Mouse (Mus musculus) gastrocnemius, adult 18-20 months (tissue): ENCODE measurements around the gene Prph2. TPM values are rescaled to one million over a fixed set of nuclear protein-coding genes. Genes with fewer than 3 reads are reported as not detected.

Experiments used
- DNase-seq: peaks from one replicate; pipeline ENCODE4 v3.0.0; 2021; ENCODE audit warnings: low spot score
- total RNA-seq, 2 experiments: library from RNA; stranded (reverse); gene quantifications; 2 replicates each; pipeline ENCODE4 v1.2.3; 2021

Prph2 gene
- total RNA-seq, 2 experiments from 2014 or later = not detected

DNA sequence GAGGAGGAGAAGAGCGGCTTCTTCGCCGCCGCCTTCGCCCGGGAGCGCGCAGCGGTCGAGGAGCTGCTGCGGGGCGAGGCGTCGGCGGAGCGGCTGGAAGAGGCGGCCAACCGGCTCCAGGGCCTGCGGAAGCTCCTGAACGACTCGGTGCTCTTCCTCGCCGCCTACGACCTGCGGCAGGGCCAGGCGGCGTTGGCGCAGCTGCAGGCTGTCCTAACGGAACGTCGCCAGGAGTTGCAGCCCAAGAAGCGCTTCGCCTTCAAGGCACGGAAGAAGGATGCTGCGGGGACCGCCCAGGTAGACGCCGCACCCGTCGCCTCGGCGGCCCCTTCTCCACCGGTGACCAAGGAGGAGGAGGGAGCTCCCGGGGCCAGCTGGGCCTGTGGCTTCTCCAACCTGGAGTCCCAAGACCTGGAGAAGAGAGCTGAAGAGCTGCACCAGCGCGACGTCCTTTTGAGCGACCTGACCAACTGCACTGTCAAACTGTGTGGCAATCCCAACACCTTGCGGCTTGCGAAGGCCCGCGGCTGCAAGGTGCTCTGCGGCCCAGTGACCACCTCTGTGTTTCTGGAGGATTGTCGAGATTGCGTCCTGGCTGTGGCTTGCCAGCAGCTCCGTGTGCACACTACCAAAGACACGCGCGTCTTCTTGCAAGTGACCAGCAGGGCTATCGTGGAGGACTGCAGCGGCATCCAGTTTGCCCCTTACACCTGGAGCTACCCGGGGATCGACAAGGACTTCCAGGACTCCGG lies 19.2 kb upstream of the Prph2 start:
- peak; percentile 40 for DNase-seq

DNA sequence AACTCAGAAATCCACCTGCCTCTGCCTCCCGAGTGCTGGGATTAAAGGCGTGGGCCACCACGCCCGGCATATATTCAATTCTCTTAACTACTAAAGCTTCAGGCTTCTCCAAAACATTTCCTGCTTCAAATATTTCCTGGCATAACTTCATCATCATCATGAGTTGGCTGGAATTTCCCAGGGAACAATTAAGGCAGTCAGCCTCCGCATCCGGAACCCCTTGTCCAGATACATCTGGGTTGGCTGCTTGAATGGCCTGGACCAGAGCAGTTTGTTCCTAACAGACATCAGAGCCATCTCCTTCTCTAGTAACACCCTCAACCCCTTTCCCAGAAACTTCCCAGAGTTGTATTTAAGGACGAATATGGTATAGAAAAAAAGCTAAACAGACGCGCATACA lies 14.8 kb upstream of the Prph2 start:
- peak; percentile 52 for DNase-seq

DNA sequence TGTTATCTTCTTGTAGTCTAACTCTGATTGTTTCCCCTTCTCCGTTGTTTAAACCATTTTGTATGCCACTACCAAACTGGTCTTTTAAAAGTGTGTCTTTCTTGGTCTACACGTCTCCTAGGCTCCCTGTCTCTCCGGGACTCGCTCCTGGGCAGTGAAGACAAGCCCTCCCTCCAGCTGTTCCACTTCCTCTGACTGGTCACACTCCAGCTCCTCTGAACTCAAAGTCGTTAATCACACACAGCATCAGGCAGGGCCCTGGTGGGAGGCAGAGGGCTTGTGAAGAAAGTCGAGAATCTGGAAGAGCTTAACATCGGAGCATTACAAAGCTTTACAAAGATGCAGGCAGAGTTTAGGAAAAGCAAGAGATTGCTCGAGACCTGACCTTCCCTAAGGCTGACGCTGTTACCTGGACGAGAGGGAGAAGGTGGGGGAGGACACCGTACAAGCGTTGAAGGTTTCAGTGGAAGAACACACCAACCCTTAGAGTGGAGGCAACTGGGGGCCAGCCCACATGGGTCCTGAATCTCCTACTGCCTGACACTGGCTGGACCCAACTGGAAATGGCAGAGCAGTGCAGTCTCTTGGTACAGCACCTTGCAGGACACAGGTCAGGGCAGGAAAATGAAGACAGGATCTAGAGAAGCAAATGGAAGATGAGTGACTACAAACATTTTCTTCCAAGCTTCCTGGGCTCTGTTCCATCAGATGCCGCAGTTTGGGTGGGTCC lies 12.9 kb upstream of the Prph2 start:
- DNase-seq = no peak

DNA sequence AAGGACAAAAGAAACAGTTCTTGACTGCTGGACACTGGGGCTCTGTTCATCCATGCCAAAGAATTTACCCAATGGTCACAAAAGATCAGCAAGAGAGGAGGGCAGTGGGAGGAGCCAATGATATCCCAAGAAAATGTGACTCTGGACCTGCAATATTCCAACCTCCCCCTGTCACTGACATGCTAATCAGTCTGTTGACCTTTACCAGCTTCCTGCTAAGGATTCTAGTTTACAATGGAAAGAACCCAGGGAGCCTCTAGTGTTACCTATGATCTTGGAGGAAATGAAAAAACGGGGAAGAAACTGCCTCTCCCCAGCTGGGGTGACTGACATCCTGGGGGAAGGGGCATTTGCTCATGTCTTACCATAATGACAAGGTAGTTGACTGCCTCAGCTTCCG lies 9.3 kb upstream of the Prph2 start:
- DNase-seq = no peak

DNA sequence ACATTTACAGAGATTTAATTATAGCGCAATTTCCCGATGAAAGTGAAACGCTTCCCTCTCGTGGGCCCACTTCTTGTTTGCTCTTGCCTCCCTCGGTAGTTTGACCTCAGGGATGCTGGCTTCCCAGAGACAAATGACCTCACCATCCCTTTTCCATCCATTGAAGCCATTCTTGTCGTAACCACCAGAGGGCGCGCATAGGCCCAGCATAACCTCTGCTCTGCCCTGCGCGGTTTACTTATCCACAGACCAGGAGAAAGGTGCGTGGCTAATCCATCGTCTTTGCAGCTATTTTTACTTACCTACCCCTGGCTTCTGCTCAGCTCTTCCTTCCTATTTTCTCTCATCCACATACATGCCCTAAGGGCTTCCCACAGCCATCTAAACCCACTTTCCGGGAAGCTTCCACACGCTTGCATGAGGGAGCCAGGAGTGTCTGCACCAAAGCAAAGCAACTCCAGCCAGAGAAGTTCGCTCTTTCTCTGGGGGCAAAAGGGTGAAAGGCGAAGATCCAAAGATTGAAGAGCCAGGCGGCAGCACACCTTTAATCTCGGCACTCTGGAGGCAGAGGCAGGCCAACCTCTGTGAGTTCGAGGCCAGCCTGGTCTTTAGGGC lies 6.3 kb upstream of the Prph2 start:
- peak; percentile 84 for DNase-seq

DNA sequence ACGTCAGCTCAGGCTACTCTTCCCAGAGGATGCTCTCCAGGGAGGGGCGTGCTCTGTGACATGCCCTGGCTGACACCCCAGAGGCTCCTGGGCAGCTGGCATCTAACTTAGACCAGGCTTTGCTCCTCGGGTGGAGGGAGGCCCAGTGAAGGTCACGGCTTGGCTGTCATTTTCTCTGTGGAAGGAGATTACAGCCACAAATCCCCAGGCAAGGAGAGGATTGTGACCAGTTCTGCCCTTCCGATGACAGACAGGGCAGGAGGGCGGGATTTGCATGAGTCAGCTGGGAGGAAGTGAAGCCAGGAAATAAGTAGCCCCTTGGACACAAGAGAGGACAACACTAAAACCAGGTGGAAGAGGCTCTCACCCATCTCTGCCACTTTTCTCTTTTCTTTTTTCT lies 2.1 kb downstream of the Prph2 start:
- no peak for DNase-seq

DNA sequence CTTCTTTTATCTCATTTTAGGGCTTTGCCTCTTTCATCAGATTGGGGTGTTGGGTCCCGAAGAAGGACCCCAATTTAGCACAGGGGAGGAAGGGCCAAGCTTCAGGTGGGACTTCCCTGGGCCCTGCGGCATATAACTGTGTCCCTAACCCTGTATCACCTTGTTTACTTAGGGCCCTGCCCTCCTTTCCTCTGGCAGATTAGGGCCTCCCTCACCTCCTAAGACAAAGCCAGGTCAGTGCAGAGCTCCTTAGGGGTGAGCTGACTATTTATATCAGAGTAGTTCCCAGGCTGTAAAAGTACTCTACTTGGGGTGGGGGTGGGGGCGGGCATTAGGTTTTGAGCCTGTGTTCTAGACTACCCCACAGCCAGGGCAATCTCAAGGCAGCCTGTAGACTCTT lies 4.9 kb downstream of the Prph2 start:
- no peak for DNase-seq

DNA sequence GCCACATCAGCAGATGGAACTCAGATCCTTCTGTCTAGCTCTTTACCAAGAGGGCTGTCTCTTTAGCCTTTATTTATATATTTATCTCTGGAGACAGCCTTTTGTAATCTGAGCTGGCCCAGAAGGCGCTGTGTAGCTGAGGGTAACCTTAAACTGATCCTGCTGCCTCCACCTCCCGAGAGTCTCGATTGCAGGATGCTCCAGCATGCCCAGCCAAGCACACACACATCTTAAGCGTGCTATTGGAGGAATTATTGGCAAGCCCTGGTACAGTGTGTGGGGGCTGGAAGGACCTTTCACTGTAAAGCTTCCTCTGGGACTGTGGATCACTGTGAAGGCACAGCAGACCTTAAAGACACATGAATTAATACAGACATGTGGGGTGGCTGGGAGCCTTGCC lies 8.7 kb downstream of the Prph2 start:
- no peak for DNase-seq

DNA sequence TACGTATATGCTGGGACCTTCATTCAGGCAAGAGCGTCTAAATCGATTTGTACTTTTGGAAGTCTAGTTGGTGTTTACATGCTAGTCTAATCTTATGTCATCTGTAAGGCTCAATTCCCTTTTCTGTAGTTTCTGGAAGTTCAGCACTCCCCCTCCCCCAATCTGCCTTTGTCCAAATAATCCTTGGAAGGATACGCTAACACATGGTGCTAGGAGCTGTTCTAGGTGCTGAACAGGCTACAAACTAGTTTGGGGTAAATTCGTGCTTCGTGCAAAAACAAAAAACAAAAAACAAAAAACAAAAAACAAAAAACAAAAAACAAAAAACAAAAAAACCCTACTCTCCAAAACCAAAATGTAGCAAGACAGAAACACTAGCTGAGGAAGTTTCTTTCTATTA lies 10.6 kb downstream of the Prph2 start:
- no peak for DNase-seq

DNA sequence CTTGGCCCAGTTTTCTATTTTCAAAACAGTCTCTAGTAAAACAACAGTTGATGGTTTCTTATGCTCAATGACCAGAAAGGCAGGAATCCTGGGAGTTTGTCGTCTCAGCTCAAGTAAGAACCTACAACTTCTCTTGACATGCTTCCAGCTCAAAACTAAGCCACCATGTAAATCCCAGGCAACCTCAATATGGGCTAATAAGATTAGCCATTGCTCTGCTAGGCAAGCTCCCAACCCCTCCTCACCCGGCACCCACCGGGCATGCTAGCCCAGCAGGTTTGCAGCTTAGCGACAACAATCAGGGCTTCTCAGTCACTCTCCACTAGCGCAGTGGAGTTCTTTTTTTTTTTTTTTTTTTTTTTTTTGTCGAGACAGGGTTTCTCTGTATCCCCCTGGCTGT lies 15.9 kb downstream of the Prph2 start:
- DNase-seq = no peak

DNA sequence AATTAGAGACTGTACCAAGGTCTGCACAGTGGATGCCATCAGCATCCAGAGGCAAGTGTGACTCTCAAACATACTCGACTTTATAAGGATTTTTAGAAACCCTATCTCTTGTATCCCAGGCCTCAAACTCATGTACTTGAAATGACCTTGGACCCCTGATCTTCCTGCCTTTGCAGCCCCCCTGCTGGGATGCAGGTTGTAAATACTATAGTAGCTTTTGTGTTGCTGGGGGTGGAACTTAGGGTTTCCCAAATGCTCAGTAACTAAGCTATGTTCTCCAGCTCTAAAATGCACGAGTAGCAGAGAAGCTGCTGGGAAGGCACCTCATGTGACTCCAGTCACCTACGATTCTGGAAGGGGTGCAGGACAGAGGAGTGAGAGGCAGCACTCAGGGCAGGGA lies 16.7 kb downstream of the Prph2 start:
- no peak for DNase-seq

DNA sequence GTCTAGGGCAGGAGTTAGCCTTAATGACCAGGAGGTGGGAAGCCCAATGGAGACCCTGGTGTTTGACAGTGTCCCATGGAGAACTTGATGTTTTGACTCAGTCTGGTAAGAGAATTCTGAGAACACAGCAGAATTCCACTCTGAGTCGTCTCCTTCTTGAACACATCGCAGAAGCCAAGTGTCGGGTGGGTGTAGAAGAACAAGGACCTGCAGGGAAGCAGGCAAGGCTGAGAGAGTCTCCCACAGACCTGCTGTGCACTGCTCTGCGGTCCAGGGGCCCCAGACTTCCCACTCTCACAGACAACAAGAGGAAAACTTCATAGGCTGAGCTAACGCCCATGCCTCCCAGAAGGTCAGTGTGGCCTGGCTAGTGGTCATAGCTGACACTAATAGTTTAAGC lies 17.5 kb downstream of the Prph2 start:
- no peak for DNase-seq

DNA sequence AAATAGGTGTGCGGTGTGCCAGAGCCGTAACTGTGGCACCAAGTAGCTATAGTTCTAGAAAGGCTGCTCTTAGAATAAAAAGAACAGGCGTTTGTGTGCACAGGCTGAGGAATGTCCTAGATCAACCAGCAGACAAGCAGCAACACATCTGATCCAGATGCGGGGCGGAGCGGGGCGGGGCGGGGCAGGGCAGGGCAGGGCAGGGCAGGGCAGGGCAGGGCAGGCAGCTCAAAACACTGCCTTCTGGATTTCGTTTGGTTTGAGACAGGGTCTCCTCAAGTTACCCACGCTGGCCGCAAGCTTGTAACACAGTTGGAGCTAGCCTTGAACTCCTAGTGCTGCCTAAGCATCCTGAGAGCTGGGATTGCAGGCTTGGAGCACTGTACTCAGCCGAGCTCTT lies 19.0 kb downstream of the Prph2 start:
- DNase-seq = no peak

DNA sequence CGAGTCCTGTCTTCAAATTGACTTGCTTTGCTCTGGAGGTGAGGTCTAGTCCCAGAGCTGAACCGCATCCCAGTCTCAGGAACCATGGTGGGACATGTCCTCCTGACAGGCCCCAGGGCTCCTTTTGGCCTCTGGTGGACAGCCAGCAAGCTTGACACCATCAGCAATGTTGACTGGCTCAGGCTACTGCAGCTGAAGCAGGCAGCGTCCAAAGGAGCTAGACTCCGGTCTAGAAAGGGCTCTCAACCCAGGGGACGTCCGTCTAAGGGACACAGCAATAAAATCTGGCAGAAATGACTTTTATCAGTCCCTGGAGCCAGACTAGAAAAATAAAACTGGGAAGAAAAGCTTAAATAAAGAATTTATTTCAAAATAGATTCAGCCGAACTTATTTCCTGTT lies 19.6 kb downstream of the Prph2 start:
- DNase-seq = no peak

DNA sequence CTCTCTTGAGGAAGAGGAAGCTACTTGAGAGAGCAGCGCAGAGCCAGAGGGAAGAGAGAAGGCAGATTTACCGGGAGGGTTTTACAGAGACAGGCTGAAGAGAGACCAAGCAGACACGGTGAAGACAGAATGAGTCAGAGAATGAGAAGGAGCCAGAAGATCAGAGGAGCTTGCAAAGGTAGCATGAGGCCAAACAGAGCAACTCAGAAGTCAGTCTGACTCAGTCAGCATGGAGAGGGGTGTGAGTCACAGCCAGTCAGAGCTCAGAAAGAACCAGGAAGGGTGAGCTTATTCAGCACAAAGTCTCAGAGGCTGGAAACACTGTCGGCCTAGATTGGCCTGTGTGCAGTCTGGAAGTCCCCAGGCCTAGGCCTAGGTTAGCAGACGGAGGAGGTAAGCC lies 22.7 kb downstream of the Prph2 start:
- DNase-seq = no peak

DNA sequence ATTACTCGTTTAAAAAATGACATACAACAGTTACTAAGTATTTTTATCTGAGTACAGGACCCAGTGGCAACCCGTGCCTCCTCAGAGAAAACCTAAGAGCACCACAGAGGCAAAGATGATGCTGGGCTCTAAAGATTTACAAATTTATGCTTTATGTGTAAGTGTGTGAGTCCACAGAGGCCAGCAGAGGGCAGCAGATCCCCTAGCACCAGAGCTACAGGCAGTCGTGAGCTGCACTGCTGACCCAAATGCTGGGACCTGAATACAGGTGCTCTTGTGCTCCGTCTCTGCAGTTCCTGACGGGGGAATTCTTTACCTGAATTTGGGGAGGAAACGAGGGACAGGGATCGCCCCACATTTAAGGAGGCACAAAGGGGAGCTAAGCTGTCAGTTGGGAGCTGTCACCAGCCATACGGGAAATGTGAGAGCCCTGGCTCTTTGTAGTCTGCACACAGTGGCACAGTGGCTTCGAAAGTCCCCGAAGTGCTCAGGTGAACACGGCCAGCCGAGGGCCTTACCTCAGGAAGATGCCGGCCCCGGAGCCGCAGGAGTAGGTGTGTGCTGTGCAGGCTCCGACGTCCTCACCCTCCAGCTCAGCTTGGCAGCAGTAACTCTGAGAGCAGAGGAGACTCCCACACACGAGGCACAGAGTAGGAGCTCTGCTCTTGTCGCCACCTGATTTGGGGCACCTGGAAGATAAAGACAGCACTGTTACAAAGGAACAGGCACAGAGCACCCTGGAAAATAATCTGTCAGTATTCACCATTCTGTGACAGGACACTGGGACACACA lies 23.5 kb downstream of the Prph2 start:
- peak; percentile 40 for DNase-seq

DNA sequence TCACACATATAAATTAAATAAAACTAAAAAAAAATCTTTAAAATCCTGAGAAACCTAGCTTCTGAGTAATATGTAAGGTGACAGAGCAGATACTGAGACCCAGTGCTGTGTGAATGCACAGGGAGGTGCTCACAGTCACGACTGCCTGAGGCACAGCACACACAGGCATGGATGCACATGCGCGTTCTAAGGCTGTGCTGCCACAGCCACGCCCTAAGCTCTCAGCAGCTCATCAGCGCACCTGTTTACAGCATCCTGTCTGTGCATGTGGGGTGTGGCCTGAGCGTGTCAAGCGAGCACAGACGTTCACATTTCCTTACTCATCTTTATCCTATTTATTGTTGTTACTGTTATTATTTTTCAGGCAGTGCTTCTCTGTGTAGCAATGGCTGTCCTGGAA lies 30.2 kb downstream of the Prph2 start:
- no peak for DNase-seq

DNA sequence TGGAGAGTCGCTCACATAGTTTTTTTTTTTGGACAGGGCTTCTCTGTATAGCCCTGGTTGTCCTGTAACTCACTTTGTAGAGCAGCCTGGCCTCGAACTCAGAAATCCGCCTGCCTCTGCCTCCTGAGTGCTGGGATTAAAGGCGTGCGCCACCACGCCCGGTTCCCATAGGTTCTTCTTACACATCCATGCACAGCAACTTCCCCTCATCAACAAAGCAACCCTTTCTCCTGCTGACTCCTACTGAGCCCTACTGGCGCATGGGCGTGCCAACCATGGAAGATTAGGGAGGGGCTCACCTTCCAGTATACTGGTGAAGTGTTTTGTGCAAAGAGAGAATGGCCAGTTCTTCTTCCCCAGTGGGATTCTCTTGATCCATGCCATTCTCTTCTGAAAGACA lies 32.2 kb downstream of the Prph2 start:
- DNase-seq = no peak

DNA sequence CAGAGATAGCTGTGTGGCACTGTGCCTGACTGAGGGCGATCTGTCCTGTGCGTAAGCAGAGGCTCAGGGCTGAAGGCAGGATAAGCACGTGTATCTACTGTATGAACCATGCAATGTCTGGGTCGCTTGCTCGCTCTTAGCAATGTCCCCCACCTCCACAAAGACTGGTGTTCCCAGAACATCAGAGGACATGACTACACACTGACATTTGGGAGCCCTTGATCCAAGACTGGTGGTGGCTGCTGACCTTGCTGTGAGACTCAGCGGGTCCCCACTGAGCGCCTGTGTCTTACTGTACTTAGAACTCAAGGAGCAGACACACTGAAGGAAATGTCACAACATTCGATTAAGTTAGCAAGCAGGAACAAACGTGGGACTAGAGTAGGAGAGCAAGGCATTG lies 36.0 kb downstream of the Prph2 start:
- no peak for DNase-seq

DNA sequence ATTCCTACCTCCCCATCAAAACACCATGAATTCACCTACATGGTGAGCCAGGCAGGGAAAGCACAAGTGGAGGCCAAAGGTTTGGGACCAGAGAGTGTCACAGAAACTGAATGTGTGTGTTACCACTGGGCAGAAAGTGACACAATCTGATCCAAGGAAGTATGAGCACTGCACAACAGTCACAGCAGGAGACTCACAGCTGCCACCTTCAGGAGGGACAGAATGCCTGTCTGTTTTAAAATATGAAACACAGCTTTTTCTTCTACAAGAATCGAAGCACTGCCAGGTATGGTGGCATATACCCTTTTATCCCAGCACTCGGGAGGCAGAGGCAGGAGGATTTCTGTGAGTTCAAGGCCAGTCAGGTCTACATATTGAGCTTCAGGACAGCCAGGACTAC lies 47.8 kb downstream of the Prph2 start:
- DNase-seq = no peak

DNA sequence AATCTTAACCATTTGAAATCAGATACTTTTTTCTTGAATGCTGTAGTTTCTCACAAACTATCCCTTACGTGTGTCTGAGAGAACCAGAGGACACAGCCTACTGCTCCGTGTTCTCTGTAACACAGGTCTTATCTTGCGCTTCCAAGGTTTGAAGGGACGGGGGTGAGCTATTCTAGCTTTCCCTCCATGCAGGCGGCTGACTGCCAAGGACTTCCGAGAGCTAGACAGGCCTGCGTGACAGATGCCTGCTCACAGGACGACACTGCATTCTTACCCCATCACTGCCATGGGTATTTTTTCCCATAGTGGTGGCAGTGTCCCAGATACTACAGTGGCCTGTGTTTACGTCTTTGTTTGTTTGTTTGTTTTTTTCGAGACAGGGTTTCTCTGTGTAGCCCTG lies 50.0 kb downstream of the Prph2 start:
- no peak for DNase-seq

DNA sequence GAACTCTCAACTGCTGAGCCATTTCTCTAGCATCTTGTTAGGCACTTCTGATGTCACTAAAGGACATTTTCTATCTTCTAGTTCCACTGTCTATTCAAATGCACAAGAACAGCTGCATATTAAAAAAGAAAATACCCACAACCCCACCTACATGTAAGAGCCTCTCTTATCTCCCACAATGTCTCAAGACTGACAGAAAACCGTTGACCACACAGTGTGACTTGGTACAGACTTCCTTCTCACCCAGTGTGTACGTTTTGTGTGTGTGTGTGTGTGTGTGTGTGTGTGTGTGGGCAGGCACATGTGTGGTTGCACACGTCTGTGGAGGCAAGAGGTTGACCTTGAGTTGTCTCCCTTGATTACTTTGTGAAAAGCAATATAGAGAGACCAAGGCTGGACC lies 51.9 kb downstream of the Prph2 start:
- no peak for DNase-seq
